Mouse (Mus musculus) cerebellum, adult 2 months (tissue): Measurements from ENCODE around the gene Alkbh5.

ENCODE experiments used
- CTCF ChIP-seq: fragments of 200-500 bp; IDR thresholded peaks from 2 replicates; pipeline ENCODE4 v1.5.1; 2011; ENCODE audit warnings: low read depth, mild to moderate bottlenecking, control low read depth, low read length, moderate library complexity, borderline replicate concordance; ENCODE audit not compliant: insufficient read depth
- POLR2A ChIP-seq: fragments of 200-500 bp; IDR thresholded peaks from 2 replicates; pipeline ENCODE4 v1.6.1; 2011; ENCODE audit warnings: low read length, control low read depth, borderline replicate concordance; ENCODE audit not compliant: insufficient read depth

DNA sequence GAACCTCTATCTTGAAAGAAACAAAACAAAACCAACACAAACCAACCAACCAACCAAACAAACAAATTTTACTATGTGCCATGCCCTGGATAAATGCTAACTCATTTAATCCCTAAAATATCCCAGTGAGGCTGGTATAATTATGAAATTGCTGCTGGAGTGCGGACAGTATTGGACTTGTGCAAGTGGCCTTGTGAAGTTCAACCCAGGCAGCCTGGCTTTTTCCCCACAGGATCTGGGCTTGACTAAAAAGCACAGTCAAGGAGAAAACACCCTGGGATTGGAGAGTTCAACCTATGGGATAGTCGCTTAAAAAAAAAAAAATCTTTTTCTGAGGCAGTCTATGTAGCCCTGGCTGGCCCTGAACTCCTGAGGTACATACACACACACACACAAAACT, 505 bp upstream of the Alkbh5 start:
- TF ChIP-seq CTCF (no peak), POLR2A (no peak)
